In genomic region chr7:66323252-66324015, GRCm38 (mm10) we compare ENCODE assay signal across 25 mouse cellular contexts. TPM values are rescaled to one million over a fixed set of nuclear protein-coding genes. Genes with fewer than 3 reads are reported as not detected.
A peak's percentile ranks its signal among the peaks of the same experiment; 100 is the strongest.
DNase-seq lines count a peak whose midpoint lies in the region; ATAC-seq and TF ChIP-seq lines count a peak whose summit lies in the region.
"Had no signal": no experiment of that assay in that cellular context is flagged by ENCODE, and none has a peak within 500 bp of the region (broad histone marks: within the 10 kb centered on the region; RNA-seq: fewer than 3 reads in every experiment).

No protein-coding gene starts in this region.

- peak; percentile 43 for ATAC-seq in lung, postnatal 0 days
- 0 out of 2 replicates have a peak, but pooled peaks have one; percentile 60 for ATAC-seq in common myeloid progenitor, adult 5-6 weeks (replicated peaks; ENCODE audit: low read depth, poor library complexity, severe bottlenecking)
- no peak for ATAC-seq in liver, postnatal 0 days
- no peak for ATAC-seq in CD4-positive, CD25-positive, alpha-beta regulatory T cell, adult 4 months
- ATAC-seq: forebrain, postnatal 0 days; hindbrain, postnatal 0 days had no signal

- TF ChIP-seq EP300 in lung, postnatal 0 days (IDR thresholded peaks at IDR 0.05): no peak
- no peak for TF ChIP-seq EP300 in liver, postnatal 0 days (IDR thresholded peaks at IDR 0.05; ENCODE audit: low read depth)

- H3K36me3 ChIP-seq in heart, embryonic 10.5 days: no peaks in the 10 kb centered on the region
- no peaks in the 10 kb centered on the region for H3K36me3 ChIP-seq in lung, postnatal 0 days (ENCODE audit: insufficient read depth, low read length)
- H3K36me3 ChIP-seq in liver, postnatal 0 days (replicated peaks; ENCODE audit: insufficient read depth, low read length): peaks cover 3% of the 10 kb centered on the region; the same call in 1 of the 2 replicates

- no peaks in the 10 kb centered on the region for H3K9me3 ChIP-seq in heart, embryonic 10.5 days
- H3K9me3 ChIP-seq in lung, postnatal 0 days (ENCODE audit: low read length): no peaks in the 10 kb centered on the region
- no peaks in the 10 kb centered on the region for H3K9me3 ChIP-seq in liver, postnatal 0 days (ENCODE audit: low read length)
- H3K9me3 ChIP-seq: liver, embryonic 13.5 days had no signal

- H3K4me2 ChIP-seq in lung, postnatal 0 days (replicated peaks; ENCODE audit: low read depth, low read length): no peak overlapping the region
- no peak overlapping the region for H3K4me2 ChIP-seq in liver, postnatal 0 days (ENCODE audit: low read depth, low read length)
- H3K4me2 ChIP-seq: liver, embryonic 13.5 days had no signal

- H3K9ac ChIP-seq in lung, postnatal 0 days (replicated peaks; ENCODE audit: low read depth): no peak overlapping the region
- no peak overlapping the region for H3K9ac ChIP-seq in liver, postnatal 0 days (replicated peaks)
- H3K9ac ChIP-seq: forebrain, postnatal 0 days; liver, embryonic 13.5 days had no signal

- peak; percentile 67 to 73 for DNase-seq in heart, adult 9 months (ENCODE audit: low spot score in 2 of 2)
- no peak for DNase-seq in heart, embryonic 10.5 days (ENCODE audit: low spot score)
- peak; percentile 60 for DNase-seq in lung, postnatal 0 days (ENCODE audit: low spot score)
- no peak for DNase-seq in lung, postnatal 4 days
- DNase-seq in liver, postnatal 0 days: peak; percentile 13
- DNase-seq in retina, postnatal 1 day: no peak
- DNase-seq: cerebellum, adult 11 months; forebrain, postnatal 0 days; kidney, adult 18-20 months; liver, embryonic 13.5 days; midbrain, embryonic 14.5 days; right cerebral cortex, postnatal 4 days had no signal

- 82% methylated on average over 9 of the region's 9 CpGs for WGBS in heart, embryonic 10.5 days
- 62% methylated on average over 9 of the region's 9 CpGs for WGBS in lung, postnatal 0 days
- WGBS in liver, postnatal 0 days (ENCODE audit: insufficient replicate concordance): 67% methylated on average over 9 of the region's 9 CpGs

- no peak overlapping the region for H3K4me3 ChIP-seq in heart, embryonic 10.5 days
- no peak overlapping the region for H3K4me3 ChIP-seq in lung, postnatal 0 days (ENCODE audit: low read depth, low read length)
- H3K4me3 ChIP-seq in liver, postnatal 0 days (ENCODE audit: low read depth, low read length): no peak overlapping the region
- H3K4me3 ChIP-seq: liver, embryonic 13.5 days; myocyte had no signal

- H3K27ac ChIP-seq in heart, embryonic 10.5 days: no peak overlapping the region
- peak overlapping the region; percentile 52 for H3K27ac ChIP-seq in lung, postnatal 0 days (ENCODE audit: low read length)
- no peak overlapping the region for H3K27ac ChIP-seq in liver, postnatal 0 days (ENCODE audit: low read depth)
- H3K27ac ChIP-seq: hindbrain, postnatal 0 days; liver, embryonic 13.5 days had no signal

- no peak for TF ChIP-seq CTCF in lung, postnatal 0 days (IDR thresholded peaks at IDR 0.05)
- TF ChIP-seq CTCF in liver, postnatal 0 days (IDR thresholded peaks at IDR 0.05; ENCODE audit: low read depth): no peak

- no peaks in the 10 kb centered on the region for H3K4me1 ChIP-seq in heart, embryonic 10.5 days
- no peaks in the 10 kb centered on the region for H3K4me1 ChIP-seq in lung, postnatal 0 days (ENCODE audit: insufficient read depth, low read depth, low read length)
- H3K4me1 ChIP-seq in liver, postnatal 0 days (ENCODE audit: insufficient read depth): no peaks in the 10 kb centered on the region
- H3K4me1 ChIP-seq: liver, embryonic 13.5 days had no signal

- no peaks in the 10 kb centered on the region for H3K27me3 ChIP-seq in heart, embryonic 10.5 days (ENCODE audit: insufficient read depth, poor library complexity, severe bottlenecking)
- H3K27me3 ChIP-seq in lung, postnatal 0 days (replicated peaks; ENCODE audit: insufficient read depth, low read length): no peaks in the 10 kb centered on the region
- no peaks in the 10 kb centered on the region for H3K27me3 ChIP-seq in liver, postnatal 0 days (ENCODE audit: insufficient read depth, low read length)
- H3K27me3 ChIP-seq: liver, embryonic 13.5 days had no signal

RNA-seq across cellular contexts. Expression of gene Gm10974, which starts 42.3 kb away (rescaled TPM):
- polyA plus RNA-seq in heart, embryonic 10.5 days (2016; fragmentation: Nextera tagmentation; extraction: Ambion mirVana): not detected in 2 replicates
- not detected in 2 replicates for polyA plus RNA-seq in lung, postnatal 0 days (2015; fragmentation: Nextera tagmentation; extraction: Ambion mirVana)
- not detected in 2 replicates for total RNA-seq in common myeloid progenitor, adult 5-6 weeks (2017)
- polyA plus RNA-seq in liver, postnatal 0 days (2015; fragmentation: Nextera tagmentation; extraction: Ambion mirVana): not detected in 2 replicates
- not detected for polyA plus RNA-seq in CD4-positive, CD25-positive, alpha-beta regulatory T cell, adult 4 months (2017; shearing (Covaris generic))
- total RNA-seq: forebrain, postnatal 0 days; gastrocnemius, postnatal 36 days; hematopoietic stem cell, adult 5-6 weeks; hindbrain, postnatal 0 days; layer of hippocampus, postnatal 25 days; left cerebral cortex, postnatal 14 days; MEL; neutrophil, adult 5-6 weeks had no signal
- polyA plus RNA-seq: embryonic facial prominence, embryonic 11.5 days; forebrain, postnatal 0 days; hindbrain, postnatal 0 days; large intestine, adult 2 months; liver, embryonic 13.5 days; lung, embryonic 16.5 days; midbrain, embryonic 14.5 days; myocyte had no signal

Comparison
In these comparisons a context has a peak if more than half of its experiments do, and no peak if none do; other contexts are left out.
1. DNase-seq: peak in heart, adult 9 months (2 of 2), lung, postnatal 0 days (single experiment) and liver, postnatal 0 days (single experiment); none in heart, embryonic 10.5 days (single experiment), lung, postnatal 4 days (0 of 2) and retina, postnatal 1 day (single experiment).
2. ATAC-seq: peak in lung, postnatal 0 days (single experiment) and common myeloid progenitor, adult 5-6 weeks (single experiment); none in liver, postnatal 0 days (single experiment) and CD4-positive, CD25-positive, alpha-beta regulatory T cell, adult 4 months (single experiment).